Mouse (Mus musculus) embryonic facial prominence, embryonic 11.5 days (tissue): Measurements from ENCODE around the gene Gm17509. TPM values are rescaled to one million over a fixed set of nuclear protein-coding genes. Genes with fewer than 3 reads are reported as not detected.

ENCODE experiments used
- ATAC-seq: fragments of 200-750 bp; cut with Nextera tagmentation; replicated peaks from 2 replicates; pipeline ENCODE4 v1.8.0; 2017; ENCODE audit warnings: low read depth; ENCODE audit not compliant: insufficient number of reproducible peaks, low FRiP score, low TSS enrichment
- DNase-seq: peaks from one replicate; pipeline ENCODE4 v3.0.0-alpha.2; 2015; ENCODE audit warnings: low spot score
- H3K27ac ChIP-seq: fragments of 300-500 bp; sonication (generic); replicated peaks from 2 replicates; pipeline ENCODE4 v1.5.1; 2014; ENCODE audit warnings: mild to moderate bottlenecking, low read depth, low read length, control low read depth
- H3K27me3 ChIP-seq: fragments of 300-500 bp; sonication (generic); 2 replicates; pipeline ENCODE4 v1.6.1; 2014; ENCODE audit warnings: mild to moderate bottlenecking, low read length, moderate library complexity, mixed read lengths; ENCODE audit not compliant: control insufficient read depth, insufficient read depth
- H3K36me3 ChIP-seq: fragments of 300-500 bp; sonication (generic); replicated peaks from 2 replicates; pipeline ENCODE4 v1.6.1; 2014; ENCODE audit warnings: low read depth, mild to moderate bottlenecking, low read length, moderate library complexity, mixed read lengths; ENCODE audit not compliant: control insufficient read depth, insufficient read depth
- H3K4me1 ChIP-seq: fragments of 300-500 bp; sonication (generic); 2 replicates; pipeline ENCODE4 v1.6.1; 2014; ENCODE audit warnings: low read length, mixed read lengths; ENCODE audit not compliant: control insufficient read depth, insufficient read depth
- H3K4me2 ChIP-seq: fragments of 300-500 bp; sonication (generic); 2 replicates; pipeline ENCODE4 v1.6.1; 2014; ENCODE audit warnings: low read depth, mild to moderate bottlenecking, control low read depth, low read length, moderate library complexity
- H3K4me3 ChIP-seq: fragments of 300-500 bp; sonication (generic); 2 replicates; pipeline ENCODE4 v1.5.1; 2014; ENCODE audit warnings: low read depth, low read length, control low read depth
- H3K9ac ChIP-seq: fragments of 300-500 bp; sonication (generic); replicated peaks from 2 replicates; pipeline ENCODE4 v1.6.1; 2014; ENCODE audit warnings: mild to moderate bottlenecking, control low read depth, low read length
- H3K9me3 ChIP-seq: fragments of 300-500 bp; sonication (generic); replicated peaks from 2 replicates; pipeline ENCODE4 v1.6.1; 2016; ENCODE audit warnings: mild to moderate bottlenecking, low read length, inconsistent platforms, mixed read lengths; ENCODE audit not compliant: control insufficient read depth
- WGBS: fragments of 180-500 bp; shearing (Covaris S2); extraction: QIAGEN DNeasy Blood & Tissue Kit; methylation state at CpG from one replicate; pipeline ENCODE4 v1.1.7; 2014; 5-methylcytosine and 5-hydroxymethylcytosine counted together
- polyA plus RNA-seq: library from polyadenylated mRNA; unstranded; fragments of >200 nt; fragmentation: Nextera tagmentation; extraction: Ambion mirVana; gene quantifications from 2 replicates; pipeline ENCODE4 v1.2.1, GENCODE M21; 2014

Gene Gm17509
- 0.49 TPM in 2 replicates for polyA plus RNA-seq

- under 1% methylated on average over 67 of the region's 67 CpGs for WGBS
- ATAC-seq (peak; percentile 85), DNase-seq (peak; percentile 77)
- Histone ChIP-seq H3K27me3 (no peaks in the 10 kb centered on the region), H3K4me1 (no peaks in the 10 kb centered on the region; the same call in 1 of the 2 replicates), H3K27ac (peak within 1 kb of the TSS; percentile 28; the same call in 1 of the 2 replicates), H3K9me3 (no peaks in the 10 kb centered on the region), H3K4me3 (peak within 1 kb of the TSS; percentile 73), H3K9ac (peak within 1 kb of the TSS; percentile 83), H3K36me3 (no peaks in the 10 kb centered on the region), H3K4me2 (peak within 1 kb of the TSS; percentile 93)
Observed at GRCm38 (mm10) chr13:117220501-117221321, at the start of gene Gm17509. Gm17509 (minus strand) TSS chr13:117221075.

- no peak overlapping the region for H3K4me2 ChIP-seq
- WGBS, result 95% methylated on average over 14 of the region's 14 CpGs
- no peaks in the 10 kb centered on the region for H3K4me1 ChIP-seq
- H3K9ac ChIP-seq, result no peak overlapping the region
- H3K4me3 ChIP-seq, result no peak overlapping the region
- no peaks in the 10 kb centered on the region for H3K27me3 ChIP-seq
- H3K36me3 ChIP-seq, result no peaks in the 10 kb centered on the region
- H3K27ac ChIP-seq, result no peak overlapping the region
- DNase-seq (no peak), ATAC-seq (no peak)
- H3K9me3 ChIP-seq, result no peaks in the 10 kb centered on the region
Observed at GRCm38 (mm10) chr13:117267963-117268362, 47.1 kb upstream of the Gm17509 start.

GRCm38 (mm10) chr13:117266156-117266555, 45.3 kb upstream of the Gm17509 start:
- Histone ChIP-seq H3K4me3 (no peak overlapping the region), H3K36me3 (no peaks in the 10 kb centered on the region), H3K4me2 (no peak overlapping the region), H3K9ac (no peak overlapping the region), H3K27ac (no peak overlapping the region), H3K27me3 (no peaks in the 10 kb centered on the region), H3K9me3 (no peaks in the 10 kb centered on the region), H3K4me1 (no peaks in the 10 kb centered on the region)
- ATAC-seq (no peak), DNase-seq (no peak)
- 64% methylated on average over 2 of the region's 2 CpGs for WGBS

GRCm38 (mm10) chr13:117260704-117261103, 39.8 kb upstream of the Gm17509 start:
- Histone ChIP-seq H3K27ac (no peak overlapping the region), H3K27me3 (no peaks in the 10 kb centered on the region), H3K9me3 (no peaks in the 10 kb centered on the region), H3K36me3 (no peaks in the 10 kb centered on the region), H3K9ac (no peak overlapping the region), H3K4me1 (no peaks in the 10 kb centered on the region), H3K4me3 (no peak overlapping the region), H3K4me2 (no peak overlapping the region)
- 89% methylated on average over 4 of the region's 4 CpGs for WGBS
- no peak for ATAC-seq
- DNase-seq, result no peak

GRCm38 (mm10) chr13:117242621-117243020, 21.7 kb upstream of the Gm17509 start:
- no peak overlapping the region for H3K27ac ChIP-seq
- DNase-seq (no peak), ATAC-seq (no peak)
- H3K36me3 ChIP-seq, result no peaks in the 10 kb centered on the region
- H3K4me2 ChIP-seq, result no peak overlapping the region
- no peaks in the 10 kb centered on the region for H3K27me3 ChIP-seq
- no peak overlapping the region for H3K9ac ChIP-seq
- 89% methylated on average over 5 of the region's 5 CpGs for WGBS
- H3K4me3 ChIP-seq, result no peak overlapping the region
- H3K9me3 ChIP-seq, result no peaks in the 10 kb centered on the region
- no peaks in the 10 kb centered on the region for H3K4me1 ChIP-seq

- no peaks in the 10 kb centered on the region for H3K9me3 ChIP-seq
- H3K27me3 ChIP-seq, result no peaks in the 10 kb centered on the region
- no peak for ATAC-seq
- H3K36me3 ChIP-seq, result no peaks in the 10 kb centered on the region
- no peak for DNase-seq
- H3K27ac ChIP-seq, result no peak overlapping the region
- no peak overlapping the region for H3K4me3 ChIP-seq
- 93% methylated on average over 3 of the region's 3 CpGs for WGBS
- no peak overlapping the region for H3K4me2 ChIP-seq
- H3K4me1 ChIP-seq, result no peaks in the 10 kb centered on the region
- H3K9ac ChIP-seq, result no peak overlapping the region
Observed at GRCm38 (mm10) chr13:117242063-117242462, 21.2 kb upstream of the Gm17509 start.

- H3K4me1 ChIP-seq, result peaks cover 4% of the 10 kb centered on the region
- ATAC-seq (no peak), DNase-seq (no peak)
- H3K27me3 ChIP-seq, result no peaks in the 10 kb centered on the region
- no peak overlapping the region for H3K4me2 ChIP-seq
- H3K9ac ChIP-seq, result no peak overlapping the region
- H3K27ac ChIP-seq, result no peak overlapping the region
- WGBS, result 93% methylated on average over 4 of the region's 4 CpGs
- H3K4me3 ChIP-seq, result no peak overlapping the region
- no peaks in the 10 kb centered on the region for H3K9me3 ChIP-seq
- H3K36me3 ChIP-seq, result no peaks in the 10 kb centered on the region
Observed at GRCm38 (mm10) chr13:117237111-117237510, 16.2 kb upstream of the Gm17509 start.

- no peaks in the 10 kb centered on the region for H3K27me3 ChIP-seq
- no peaks in the 10 kb centered on the region for H3K9me3 ChIP-seq
- H3K4me2 ChIP-seq, result no peak overlapping the region
- H3K4me1 ChIP-seq, result peaks cover 4% of the 10 kb centered on the region
- 31% methylated on average over 11 of the region's 11 CpGs for WGBS
- H3K9ac ChIP-seq, result no peak overlapping the region
- H3K4me3 ChIP-seq, result no peak overlapping the region
- H3K36me3 ChIP-seq, result no peaks in the 10 kb centered on the region
- H3K27ac ChIP-seq, result no peak overlapping the region; the same call in 1 of the 2 replicates
- DNase-seq (peak; percentile 74), ATAC-seq (peak; percentile 90)
Observed at GRCm38 (mm10) chr13:117235530-117236212, 14.8 kb upstream of the Gm17509 start.
